Mouse (Mus musculus): ENCODE data around the gene H60b.
"Not testable (repeated sequence)": the region's sequence is repeated elsewhere in the genome, so short reads cannot be mapped to it uniquely, and the experiment has no call there.

- TF ChIP-seq MAX (IDR thresholded peaks at IDR 0.05; ENCODE audit: low read depth); POLR2A (IDR thresholded peaks at IDR 0.05; ENCODE audit: insufficient read length, low read depth); POLR2AphosphoS2 (IDR thresholded peaks at IDR 0.05; ENCODE audit: insufficient read length, low read depth); REST (IDR thresholded peaks at IDR 0.05; ENCODE audit: insufficient read depth, insufficient read length); MYOD1 (IDR thresholded peaks at IDR 0.05; ENCODE audit: control insufficient read depth in 1 of 3, insufficient read length in 2 of 3, low read depth in 2 of 3); USF1 (IDR thresholded peaks at IDR 0.05; ENCODE audit: low read depth); TCF12 (IDR thresholded peaks at IDR 0.05; ENCODE audit: insufficient read depth, poor library complexity, severe bottlenecking); SRF (IDR thresholded peaks at IDR 0.05; ENCODE audit: control insufficient read depth, insufficient read length, low read depth); CEBPB (IDR thresholded peaks at IDR 0.05; ENCODE audit: insufficient read depth, poor library complexity, severe bottlenecking); TCF3 (IDR thresholded peaks at IDR 0.05; ENCODE audit: insufficient read length, low read depth); MYOG (IDR thresholded peaks at IDR 0.05; ENCODE audit: control insufficient read depth in 1 of 3, insufficient read depth in 1 of 3, insufficient read length in 2 of 3, low read depth in 2 of 3): not testable (repeated sequence)
These were observed 4.3 kb upstream of the H60b start for GRCm38 (mm10) chr10:22154127-22154526.

Measured in myocyte (in vitro differentiated cells).